Mouse (Mus musculus) mouse trophoblast stem cell (cell line): Measurements from ENCODE around the gene Uap1l1.

Experiments
- in situ Hi-C, 2 experiments: fragments of 300-500 bp; cut with MseI, MboI; formaldehyde crosslinking; loops; 2 replicates in 1 of 2; 3 replicates in 1 of 2; pipeline ENCODE4 v1.15.1; 2025

Uap1l1 gene

DNA sequence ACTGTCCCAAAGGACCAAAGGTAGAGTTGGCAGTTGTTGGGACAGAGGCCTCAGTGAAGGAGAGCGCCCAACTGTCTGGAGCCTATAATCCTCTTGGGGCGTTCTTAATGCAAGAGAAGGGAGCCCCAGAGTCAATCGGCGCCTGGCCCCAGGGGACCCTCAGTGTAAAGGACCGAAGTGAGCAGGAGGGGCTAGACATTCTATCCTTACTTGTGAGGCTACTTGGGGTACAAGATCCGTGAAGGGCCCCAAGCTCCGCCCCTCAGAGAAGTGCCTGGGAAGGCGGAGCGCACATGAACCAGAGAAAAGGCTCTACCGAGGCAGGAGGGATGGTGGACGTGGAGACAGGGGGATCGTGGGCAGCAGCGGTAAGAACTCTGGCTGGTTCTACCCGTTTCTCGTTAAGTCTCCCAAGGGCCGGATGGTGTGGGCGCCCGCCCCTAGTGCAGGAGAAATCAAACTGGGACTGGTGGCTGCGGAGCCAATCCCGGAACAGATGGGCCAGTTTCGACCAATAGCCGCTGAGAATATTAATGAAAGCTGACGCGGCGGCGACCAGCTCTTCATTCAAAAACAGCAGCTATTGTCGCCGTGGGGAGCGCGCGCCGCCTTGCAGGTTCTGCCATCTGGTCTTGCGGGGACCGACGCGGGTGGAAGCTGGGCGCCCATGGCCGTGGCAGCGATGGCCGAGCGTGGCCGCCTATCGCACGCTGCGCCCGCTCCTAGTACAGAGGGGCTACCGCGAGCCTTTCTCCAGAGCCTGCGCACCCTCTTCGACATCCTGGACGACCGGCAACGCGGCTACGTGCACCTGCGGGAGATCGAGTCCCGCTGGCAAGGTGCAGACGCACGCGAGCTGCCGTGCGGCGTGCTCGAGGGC lies 6.5 kb upstream of the Uap1l1 start, which contains the start of gene Sapcd2:
Sapcd2 (plus strand) TSS at position 558 of the 880 bp plus-strand sequence.
- in situ Hi-C loops = no loop called here

DNA sequence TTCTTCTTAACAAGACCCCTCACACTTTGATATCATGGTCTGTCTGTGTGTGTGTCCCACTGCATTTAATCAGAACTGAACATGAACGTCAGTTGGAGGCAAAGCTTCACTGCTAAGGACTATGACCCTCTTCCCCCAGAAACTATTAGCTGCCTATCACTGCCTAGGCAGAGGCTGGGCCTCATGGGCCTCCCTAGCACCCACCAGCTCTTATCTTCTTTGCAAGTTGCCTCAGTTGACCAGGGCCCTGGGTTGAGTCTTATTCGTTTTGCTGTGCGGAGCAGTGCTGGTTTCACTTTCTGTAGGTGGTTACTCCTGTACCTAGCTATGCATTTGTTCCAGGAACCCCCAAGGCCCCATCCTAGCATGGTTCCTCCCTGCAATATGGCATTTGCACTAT lies 4.5 kb upstream of the Uap1l1 start:
- in situ Hi-C loops = no loop called here

DNA sequence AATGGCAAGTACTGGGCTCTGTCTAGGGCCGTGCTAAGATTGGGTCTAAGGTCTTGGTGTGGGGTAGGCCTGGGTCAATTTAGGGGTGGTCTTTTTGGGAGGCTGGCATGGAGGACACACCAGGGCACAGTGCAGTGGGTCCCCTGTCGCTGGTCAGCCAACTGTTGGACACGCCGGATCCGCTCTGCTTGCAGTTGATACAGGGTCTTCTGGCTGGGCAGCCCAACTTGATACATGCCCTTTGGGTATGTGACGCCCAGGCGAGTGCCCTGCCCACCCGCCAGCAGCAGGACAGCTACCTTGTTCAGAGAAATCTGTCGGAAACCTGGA lies 756 bp downstream of the Uap1l1 start:
- in situ Hi-C loops = no loop called here

DNA sequence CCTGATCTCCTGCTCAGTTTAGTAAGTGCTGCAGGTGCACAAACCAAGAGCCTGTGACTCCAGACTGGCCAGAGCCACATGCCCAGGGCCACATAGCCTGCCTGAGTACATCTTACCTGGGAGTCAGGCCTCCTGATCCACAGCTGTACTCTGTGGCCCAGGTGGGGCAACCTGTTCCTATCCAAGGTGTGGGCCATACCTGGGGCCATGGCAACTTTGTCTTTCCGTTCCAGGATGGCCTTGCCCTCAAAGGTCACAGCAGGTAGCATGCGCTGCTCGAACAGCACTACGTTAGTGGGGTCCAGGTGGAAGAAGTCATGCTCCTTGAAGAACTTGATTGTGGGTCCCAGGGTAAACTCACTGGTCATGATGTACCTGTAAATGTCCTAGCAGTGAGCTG lies 1.2 kb downstream of the Uap1l1 start:
- in situ Hi-C loops = no loop called here

DNA sequence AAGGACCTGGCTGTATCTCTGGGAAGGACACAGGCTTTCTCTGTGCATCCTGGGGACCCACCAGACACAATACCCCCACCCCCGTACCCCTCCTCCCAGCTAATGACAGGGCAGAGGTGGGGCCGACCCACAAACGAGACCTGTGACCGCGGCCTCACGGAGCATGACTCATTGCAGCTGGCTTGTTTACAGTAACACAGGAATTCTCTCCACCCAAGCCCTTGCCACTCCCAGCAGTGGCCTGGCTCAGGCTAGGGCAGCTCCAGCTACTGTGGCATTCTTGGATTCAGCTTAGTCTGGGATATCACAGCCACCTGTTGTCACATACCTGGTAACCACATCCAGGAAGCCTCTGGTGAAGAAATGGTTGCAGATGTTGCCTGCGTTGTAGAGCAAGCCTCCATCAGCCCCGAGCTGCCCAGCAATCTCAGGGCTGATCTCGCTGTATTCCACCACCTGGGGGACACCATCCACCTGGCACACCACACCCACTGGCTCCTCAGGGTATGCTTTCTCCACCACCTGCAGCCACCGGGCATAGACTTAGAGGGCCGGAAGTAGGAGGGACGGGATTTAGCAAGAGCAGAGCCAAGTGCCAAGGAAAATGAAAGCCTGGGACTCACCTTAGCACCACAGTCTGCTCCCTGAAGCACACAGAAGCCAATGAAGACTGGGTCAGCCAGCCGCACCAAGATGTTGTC lies 1.9 kb downstream of the Uap1l1 start:
- in situ Hi-C loops = no loop called here

DNA sequence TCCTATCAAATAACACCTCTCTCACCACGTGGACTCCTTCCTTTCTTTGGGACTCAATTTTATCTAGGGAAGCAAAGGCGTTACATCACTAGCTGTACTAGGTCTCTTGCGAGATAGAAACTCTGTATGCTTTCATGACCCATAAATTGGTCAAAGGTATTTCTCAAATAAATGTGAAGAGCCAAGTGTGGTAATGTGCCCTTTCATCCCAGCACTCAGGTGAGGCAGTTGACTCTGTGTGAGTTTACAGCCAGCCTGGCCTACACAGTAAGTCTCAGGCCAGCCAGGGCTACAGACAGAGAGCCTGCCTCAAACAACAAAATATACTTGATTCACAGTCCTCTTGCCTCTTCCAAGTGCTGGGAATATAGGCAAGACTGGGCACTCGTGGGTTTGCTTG lies 5.6 kb downstream of the Uap1l1 start:
- in situ Hi-C loops = no loop called here

DNA sequence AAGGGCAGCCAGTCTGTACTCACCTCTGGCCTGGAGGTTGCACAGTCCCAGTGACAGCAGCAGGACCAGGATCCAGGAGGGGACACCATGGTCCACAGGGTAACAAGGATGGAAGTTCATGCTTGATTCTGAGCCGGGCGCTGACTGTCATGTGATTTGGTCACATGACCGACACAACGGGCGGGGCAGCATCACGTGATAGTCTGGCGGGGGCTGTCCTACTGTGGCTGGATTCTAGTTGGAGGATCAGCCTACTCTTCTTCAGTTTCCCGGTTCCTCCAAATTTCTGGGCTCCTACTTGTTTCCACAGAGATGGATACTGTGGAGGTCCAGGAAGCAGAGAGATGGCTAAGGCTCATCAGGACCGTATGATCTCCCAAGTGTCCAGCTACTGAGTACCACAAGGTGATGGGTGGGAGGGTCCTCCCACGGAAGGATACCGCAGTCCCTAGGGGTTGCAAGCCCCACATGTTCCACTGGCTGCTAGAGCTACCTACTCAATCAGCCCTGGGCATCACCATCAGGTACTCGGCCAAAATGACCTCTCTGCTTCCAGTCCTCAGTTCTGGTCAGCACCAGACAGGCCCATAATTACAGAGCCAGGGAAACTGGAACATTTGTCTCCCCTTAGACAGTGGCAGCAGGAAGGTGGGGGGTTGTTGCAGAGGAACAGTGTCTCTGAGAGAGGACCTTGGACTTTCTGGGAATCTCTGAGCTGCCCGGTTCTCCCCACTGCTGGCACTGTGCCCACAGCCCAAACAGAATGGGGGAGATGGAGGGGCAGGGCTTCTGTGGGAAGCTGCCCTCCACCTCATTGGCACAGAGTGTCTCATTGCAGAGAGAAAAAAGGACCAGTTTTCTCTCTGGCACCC lies 9.0 kb downstream of the Uap1l1 start, which contains the start of gene Dpp7:
Dpp7 (minus strand) TSS at position 152 of the 872 bp plus-strand sequence.
- in situ Hi-C loops = no loop called here

DNA sequence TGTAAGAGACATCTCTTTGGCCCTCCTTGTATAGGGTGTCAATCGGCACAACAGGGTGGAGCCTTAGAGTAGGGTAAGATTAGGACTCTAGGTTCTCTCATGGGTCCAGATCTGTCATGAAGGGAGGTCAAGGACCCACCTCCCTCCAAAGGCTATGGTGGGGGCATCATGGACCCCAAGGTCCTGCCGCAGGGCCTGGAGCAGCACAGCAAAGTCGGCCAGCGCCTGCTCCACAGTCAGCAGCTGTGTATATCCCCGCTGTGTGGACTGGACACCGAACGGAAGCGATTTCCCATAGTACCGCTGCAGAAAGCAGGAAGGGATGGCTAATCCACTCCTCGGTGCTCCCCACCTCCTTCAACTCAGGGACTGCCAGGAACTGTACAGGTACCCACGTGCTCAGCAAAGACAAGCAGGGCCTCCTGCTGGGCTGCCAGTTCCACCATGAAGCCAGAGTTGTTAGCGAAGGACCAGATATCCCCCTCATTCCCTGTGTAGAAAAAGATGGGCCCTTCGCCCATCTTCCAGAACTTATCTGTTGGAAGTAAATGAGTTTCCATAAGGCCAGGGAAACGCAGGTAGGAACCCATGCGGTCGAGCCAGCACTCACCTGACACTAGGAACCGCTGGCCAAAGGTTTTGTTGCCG lies 9.9 kb downstream of the Uap1l1 start:
- in situ Hi-C loops = no loop called here

DNA sequence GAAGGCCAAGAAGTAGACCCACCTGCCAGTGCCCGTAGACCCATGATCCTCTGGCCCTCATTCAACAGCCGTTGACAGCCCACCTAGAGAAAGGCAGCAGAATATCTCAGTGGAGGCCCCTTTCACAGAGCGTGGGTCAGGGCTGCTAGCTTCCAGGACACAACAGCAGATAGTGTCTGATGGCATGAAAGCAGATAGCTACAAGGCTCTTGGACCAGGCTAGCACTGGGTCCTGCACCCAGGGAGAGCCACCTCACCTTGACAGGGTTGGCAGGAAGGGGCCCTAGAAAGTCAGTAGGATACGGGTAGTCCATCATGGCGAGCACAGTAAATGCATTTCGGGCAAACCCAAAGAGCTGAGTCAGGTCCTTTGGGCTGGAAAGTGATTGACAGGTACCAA lies 11.3 kb downstream of the Uap1l1 start:
- in situ Hi-C loops = no loop called here

DNA sequence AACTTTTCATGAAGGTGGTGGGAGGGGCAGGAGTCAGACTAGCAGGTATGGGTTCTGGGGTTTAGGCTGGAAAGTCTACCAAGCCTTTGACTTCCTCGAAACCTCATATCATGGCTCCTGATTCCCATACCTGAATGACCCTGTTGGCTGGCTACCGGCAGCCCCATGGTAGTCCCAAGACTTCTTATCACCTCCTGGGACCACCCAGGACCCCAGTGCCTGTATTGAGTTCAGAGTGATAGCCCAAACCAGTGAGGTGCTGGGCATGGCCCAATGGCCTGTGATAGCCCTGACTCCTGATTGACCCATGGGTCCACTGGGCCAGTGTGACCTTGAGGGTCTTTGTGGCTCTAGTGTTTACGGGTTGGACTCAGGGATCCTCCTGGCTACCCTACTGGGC lies 14.8 kb downstream of the Uap1l1 start:
- in situ Hi-C loops = no loop called here

DNA sequence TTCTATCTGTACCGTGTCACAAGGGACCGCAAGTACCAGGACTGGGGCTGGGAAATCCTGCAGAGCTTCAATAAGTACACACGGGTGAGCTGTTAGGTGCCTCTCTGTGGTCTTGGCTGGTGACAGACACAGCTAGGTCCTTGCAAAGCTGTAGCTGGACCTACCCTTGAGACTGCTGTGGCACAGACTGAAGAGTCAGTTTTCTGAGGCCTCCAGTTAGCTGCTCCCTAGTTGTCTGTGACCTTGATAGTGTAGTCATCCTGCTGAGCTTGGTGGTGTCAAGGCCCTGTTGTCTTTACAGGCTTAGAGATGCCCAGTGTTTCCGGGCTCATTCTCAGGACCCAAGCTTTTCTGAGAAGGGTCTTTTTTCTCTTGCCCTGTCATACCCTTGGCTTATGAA lies 16.0 kb downstream of the Uap1l1 start:
- in situ Hi-C loops = no loop called here

DNA sequence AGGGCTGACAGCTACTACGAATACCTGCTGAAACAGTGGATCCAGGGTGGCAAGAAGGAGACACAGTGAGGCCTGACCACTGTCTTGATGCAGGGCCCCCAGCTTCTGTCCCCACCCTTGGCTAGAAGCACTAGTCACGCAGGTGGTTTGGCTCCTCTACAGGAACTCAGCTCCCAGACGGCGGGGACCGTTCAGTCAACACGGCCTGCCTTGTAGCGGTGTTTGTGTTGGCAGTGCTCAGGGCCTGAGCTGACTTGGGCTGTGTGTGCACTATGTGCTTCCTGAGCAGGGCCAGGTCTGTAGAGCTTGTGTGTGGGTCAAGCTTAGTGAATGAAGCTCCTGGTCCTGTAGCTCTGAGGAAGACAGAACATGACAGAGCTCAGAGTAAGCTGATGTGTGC lies 17.3 kb downstream of the Uap1l1 start:
- in situ Hi-C loops = no loop called here

DNA sequence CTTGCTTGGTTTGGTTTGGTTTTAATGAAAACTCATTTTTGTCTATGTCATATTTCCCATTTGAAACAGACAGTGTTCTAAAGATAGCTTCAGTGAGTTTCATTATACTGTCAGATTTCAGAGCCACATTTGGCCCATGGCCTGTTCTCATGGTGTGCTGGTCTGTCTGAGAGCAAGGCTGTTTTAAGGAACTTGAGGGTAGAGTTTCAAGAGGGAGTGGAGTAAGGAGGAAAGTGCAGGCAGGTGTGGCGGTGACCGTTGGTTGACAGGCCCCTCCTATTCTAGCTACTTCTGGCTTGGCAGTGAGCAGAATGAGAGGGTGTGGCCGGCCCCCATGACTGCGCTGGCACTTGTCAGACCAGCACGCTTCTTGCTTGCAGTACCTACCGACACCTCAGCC lies 27.2 kb downstream of the Uap1l1 start:
- in situ Hi-C loops = no loop called here

DNA sequence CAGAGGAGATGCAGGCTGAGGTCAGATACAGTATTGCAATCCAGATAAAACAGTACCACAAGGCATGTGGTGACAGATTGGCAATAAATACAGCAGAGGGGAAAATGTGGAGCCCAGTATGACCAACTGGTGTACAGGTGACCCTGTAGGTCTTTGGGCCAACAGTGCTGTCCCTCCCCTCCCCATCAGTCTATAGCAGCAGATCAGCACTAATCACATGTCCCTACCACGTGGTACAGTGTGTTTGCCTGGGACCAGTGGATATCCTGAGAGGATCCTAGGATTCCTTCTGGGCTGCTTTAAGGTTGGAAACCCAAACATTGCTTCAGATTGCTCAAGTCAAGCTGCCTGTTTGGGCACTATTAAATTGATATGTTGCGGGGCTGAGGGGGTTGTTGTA lies 31.9 kb downstream of the Uap1l1 start:
- in situ Hi-C loops = no loop called here

DNA sequence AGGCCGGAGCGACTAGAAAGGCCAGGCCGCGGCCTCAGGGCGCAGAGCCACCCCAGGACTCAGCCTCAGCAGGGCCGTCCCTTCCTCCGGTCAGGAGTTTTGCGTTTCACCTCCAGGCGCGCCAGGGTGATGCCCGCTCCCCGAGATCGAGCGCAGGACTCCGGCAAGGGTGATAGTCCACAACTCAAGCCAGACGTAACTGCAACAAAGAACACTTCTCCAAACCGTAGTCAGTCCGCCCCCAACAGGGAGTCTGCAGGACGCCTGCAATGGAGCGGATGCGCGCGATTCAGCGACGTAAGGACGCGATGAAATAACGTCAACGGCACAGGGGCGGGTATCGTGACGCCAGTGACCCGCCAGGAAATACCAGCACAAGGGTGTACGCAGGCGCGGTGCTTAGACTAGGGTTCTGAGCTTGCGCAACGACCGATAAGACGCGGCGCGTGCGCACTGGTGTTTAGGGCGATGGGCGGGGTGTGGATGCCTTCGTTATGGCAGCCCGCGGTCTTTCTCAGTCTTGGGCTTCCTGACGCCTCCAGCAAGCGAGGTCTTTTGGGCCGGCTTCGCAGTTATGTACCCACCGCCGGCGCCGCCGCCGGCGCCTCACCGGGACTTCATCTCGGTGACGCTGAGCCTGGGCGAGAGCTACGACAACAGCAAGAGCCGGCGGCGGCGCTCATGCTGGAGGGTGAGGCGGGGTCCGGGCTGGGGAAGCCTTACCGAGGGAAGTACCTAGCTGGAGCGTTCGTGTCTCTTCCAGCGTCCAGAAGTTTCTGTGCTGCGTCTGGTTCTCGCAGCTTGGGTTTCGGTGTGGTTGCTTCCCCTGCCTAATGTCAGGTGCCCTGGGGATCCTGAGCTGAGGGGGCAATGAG lies 33.0 kb downstream of the Uap1l1 start, which contains the start of gene Man1b1:
Man1b1 (plus strand) TSS at position 53 of the 875 bp plus-strand sequence.
- in situ Hi-C loops = no loop called here

DNA sequence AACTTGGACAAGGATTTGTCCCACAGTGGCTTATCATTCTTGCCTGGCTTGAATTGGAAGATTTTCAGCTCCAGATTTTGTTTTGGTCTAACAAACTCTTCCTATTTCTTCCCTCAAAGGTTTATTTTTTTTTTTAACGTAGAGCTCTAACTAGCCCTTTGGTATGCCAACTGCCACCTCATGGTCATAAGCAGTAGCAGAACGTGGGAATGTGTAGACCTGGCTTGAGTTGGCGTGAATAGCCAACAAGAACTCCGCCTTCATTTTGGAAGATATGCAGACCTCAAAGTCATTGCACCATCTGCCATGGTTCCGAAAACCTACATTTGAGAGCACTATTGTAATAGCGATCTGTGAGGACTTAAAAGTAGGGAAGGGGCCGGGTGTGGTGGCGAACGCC lies 34.0 kb downstream of the Uap1l1 start:
- in situ Hi-C loops = no loop called here

DNA sequence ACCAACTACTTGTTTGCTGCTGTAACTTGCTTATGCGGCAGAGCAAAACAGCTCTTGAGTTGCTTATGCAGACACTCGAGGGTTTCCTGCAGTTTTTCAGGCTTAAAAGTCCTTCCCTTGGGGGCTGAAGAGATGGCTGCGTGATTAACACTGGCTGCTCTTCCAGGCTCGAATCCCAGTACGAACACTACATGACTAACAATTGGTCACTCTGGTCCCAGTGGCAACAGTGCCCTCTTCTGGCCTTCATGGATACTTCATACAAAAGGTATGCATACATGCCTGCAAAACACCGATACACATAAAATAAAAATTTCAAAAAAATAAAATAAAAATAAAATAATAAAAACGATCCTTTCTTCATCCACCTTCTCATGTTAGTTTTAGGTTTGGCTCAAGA lies 37.0 kb downstream of the Uap1l1 start:
- in situ Hi-C loops = no loop called here

DNA sequence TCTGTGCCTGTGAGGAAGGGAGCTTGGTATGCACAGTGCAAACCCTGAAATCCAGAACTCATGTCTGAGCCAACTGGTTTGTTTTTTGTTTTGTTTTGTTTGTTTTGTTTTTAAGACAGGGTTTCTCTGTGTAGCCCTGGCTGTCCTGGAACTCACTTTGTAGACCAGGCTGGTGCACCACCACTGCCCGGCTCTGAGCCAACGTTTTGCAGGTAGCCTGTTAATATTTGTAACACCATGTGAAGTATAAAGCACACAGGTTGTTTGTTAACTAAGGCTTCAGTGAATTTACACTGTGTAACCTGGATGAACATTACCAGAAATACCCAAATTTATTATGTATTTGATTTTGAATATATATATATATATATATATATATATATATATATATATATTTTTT lies 39.4 kb downstream of the Uap1l1 start:
- in situ Hi-C loops = no loop called here

DNA sequence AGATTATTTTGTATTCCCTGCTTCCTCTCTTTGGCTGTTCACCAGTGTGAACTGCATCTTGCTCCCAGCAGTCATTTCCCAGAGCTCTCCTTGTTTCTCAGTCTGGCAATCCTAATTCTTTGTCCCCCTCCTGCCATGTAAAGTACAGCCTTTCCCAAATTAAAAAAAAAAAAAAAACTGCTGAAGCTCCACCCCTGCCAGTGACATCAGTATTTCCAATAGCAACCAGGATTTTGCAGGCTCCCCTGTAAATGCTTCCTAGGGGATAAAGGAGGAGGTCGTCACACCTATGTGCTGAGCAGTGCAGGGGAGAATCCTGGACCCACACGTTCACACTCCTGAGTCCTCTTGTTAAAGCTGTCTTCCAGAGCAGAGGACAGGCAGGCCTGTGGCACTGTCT lies 45.4 kb downstream of the Uap1l1 start:
- in situ Hi-C loops = no loop called here

DNA sequence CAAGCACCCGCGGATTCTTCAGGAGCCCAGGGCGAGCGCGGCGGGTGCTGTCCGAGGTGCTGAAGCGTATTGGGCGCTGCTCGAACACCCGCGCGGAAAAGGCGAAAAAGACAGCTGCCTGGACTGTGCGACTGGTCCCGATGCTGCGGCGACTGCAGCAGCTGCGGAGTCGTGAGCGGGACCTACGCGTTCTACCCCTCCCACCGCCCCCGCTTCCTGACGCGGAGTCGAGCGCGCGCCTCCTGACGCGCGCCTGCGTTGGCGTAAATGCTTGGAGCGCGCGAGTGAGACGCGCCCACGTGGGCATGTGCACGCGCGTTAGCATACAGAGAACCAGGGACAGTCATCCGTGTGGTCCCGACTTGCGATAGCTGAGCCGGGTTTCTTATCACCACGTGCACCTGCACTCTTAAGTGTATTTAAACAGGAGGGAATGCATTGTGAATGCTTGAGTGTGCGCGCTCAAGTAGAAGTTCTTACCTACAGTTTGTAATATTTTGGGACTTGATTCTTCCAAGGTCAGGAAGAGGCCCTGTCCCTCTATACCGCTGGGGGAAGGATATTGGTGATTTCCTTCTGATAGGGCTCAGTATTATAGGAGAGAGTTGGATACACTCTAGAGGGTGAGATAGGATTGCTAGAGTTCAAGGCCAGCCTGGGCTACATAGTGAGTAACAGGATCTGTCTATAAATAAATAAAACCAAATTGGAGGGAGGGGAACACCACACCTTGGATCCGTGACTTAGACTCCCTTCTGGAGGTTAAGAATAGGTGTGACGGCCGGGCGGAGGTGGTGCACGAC lies 46.3 kb downstream of the Uap1l1 start, which contains the start of gene Grin1:
Grin1 (minus strand) TSS at position 217 of the 803 bp plus-strand sequence.
- in situ Hi-C loops = no loop called here
